Mouse (Mus musculus): ENCODE results near the gene Ppp1r12b. TPM values are rescaled to one million over a fixed set of nuclear protein-coding genes. Genes with fewer than 3 reads are reported as not detected.

The Ppp1r12b gene
- polyA plus RNA-seq, 1 experiment = 22.2 TPM

DNA sequence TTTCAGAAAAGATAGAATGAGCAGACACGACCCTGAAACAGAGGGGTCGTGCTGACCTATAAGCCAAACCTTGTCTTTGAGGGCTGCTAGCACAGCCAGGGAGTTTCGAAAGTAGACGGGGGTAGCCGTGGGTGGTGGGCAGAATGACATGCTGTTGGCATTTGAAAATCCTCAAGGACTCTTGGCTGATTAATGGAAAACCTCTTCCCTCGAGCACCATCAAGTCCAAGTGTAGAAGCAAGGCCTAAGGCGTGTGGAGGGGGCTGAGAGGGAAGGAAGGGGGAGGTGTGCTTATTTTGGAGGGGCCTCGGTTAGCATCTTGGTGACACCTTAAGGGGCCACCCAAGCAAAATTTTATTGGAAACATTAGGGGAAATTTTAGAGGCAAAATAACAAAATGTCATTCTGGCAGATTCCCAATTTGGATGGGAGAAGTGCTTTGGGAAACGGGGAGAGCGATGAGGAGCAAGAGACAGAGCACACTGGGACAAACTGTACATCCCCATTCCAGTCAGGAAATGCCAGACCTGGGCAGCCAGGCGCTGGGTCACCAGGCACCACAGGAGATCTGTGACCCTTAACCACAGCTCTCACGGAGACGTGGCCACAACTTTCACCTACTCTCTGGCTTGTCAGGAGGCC lies 200.1 kb downstream of the Ppp1r12b start:
- Histone ChIP-seq H3K4me3 (replicated peaks; ENCODE audit: insufficient read depth, low read depth, low read length) (no peak overlapping the region), H3K27me3 (ENCODE audit: control insufficient read depth, insufficient read depth, low read length) (no peaks in the 10 kb centered on the region), H3K27ac (ENCODE audit: insufficient read depth, low read length) (peak overlapping the region; percentile 39), H3K4me1 (ENCODE audit: control insufficient read depth, insufficient read depth, low read length) (peaks cover 61% of the 10 kb centered on the region)
- WGBS = 41% methylated on average over 13 of the region's 13 CpGs
- no peak for DNase-seq
- no peak for TF ChIP-seq POLR2A (IDR thresholded peaks at IDR 0.05; ENCODE audit: borderline replicate concordance, insufficient read depth, low read length)
- TF ChIP-seq CTCF (IDR thresholded peaks at IDR 0.05; ENCODE audit: borderline replicate concordance, insufficient read depth, low read depth, low read length) = no peak

DNA sequence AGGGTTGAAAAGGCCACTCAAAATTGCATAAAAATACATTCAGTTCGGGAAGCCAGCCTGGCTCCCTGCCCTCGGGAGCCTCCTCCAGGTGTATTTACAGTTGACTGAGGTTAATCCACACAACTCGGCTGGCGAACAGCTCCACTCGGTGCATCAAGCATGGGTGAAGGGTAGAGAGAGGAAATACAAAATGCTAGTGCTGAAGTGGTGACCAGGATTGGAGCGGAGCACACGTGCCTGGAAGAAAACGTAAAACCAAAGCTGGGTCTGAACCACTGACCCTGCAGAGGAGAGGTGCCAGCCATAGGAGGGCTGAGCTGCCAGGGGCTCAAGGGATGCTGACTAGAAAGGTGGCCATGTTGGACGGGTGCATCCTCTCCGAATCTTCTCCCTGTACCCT lies 200.9 kb downstream of the Ppp1r12b start:
- 51% methylated on average over 10 of the region's 10 CpGs for WGBS
- no peaks in the 10 kb centered on the region for H3K27me3 ChIP-seq (ENCODE audit: control insufficient read depth, insufficient read depth, low read length)
- no peak for TF ChIP-seq POLR2A (IDR thresholded peaks at IDR 0.05; ENCODE audit: borderline replicate concordance, insufficient read depth, low read length)
- TF ChIP-seq CTCF (IDR thresholded peaks at IDR 0.05; ENCODE audit: borderline replicate concordance, insufficient read depth, low read depth, low read length) = no peak
- DNase-seq = no peak
- H3K27ac ChIP-seq (ENCODE audit: insufficient read depth, low read length) = no peak overlapping the region
- peaks cover 60% of the 10 kb centered on the region for H3K4me1 ChIP-seq (ENCODE audit: control insufficient read depth, insufficient read depth, low read length)
- no peak overlapping the region for H3K4me3 ChIP-seq (replicated peaks; ENCODE audit: insufficient read depth, low read depth, low read length)

DNA sequence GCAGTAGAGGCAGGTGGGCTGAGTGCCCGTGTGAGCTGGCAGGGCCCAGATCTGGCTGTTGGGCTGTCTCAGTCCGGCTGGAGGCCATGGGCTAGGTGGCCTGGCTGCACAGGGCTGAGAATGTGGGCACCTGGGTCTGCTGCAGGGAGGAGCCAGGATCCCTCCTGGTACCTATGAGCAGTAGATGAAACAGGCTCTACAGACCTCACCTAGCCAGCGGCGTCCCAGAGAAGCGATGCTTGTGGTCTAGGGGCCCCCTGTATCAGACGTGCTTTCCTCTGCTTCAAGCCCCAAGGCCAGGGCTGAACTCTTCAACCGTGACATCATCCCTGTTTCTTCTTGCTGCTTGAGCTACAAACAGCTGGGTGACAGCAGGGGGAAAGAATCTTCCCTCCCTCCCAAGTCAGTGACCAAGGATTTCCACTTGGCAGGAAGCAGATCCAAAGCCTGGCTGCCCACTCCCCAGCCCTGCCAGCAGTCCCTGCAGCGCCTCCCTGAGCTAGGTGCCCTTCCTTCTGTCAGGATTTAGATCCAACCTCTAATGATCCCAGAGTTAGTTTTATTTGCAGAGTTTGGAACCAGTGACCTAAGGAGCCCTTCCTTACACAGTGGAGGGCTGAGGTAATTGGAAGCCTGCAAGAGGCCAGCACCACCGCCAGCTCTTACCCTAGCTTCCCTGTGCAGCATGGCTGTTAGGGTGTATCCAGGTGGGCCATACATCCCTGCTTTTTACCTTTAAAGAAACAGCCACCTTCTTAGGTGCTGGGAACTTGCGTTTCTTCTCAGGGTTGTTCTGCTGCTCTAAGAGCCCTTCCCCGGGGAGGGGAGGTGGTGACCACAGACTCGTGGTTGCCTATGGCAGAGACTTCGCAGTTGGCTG lies 201.8 kb downstream of the Ppp1r12b start:
- no peak overlapping the region for H3K4me3 ChIP-seq (replicated peaks; ENCODE audit: insufficient read depth, low read depth, low read length)

DNA sequence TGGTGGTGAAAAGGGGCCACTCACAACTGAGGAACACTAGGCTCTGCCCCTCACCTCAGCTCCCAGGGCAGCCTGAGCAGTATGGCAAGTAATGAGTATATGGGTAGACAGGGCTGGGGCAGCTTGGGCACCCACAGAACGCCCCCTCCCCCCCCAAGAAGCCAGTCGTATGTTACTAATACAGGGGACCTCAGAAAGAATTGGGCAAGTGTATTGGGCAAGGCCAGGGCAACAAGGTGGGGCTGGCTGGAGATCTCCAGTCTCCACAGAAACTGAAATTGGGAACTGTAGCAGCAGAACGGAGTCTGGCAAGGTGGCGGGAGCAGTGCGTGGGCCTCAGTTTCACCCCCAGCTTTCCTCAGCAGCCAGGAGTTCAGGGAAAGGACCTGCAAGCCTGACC lies 203.3 kb downstream of the Ppp1r12b start:
- Histone ChIP-seq H3K27ac (ENCODE audit: insufficient read depth, low read length) (no peak overlapping the region), H3K27me3 (ENCODE audit: control insufficient read depth, insufficient read depth, low read length) (no peaks in the 10 kb centered on the region), H3K4me1 (ENCODE audit: control insufficient read depth, insufficient read depth, low read length) (peaks cover 49% of the 10 kb centered on the region), H3K4me3 (replicated peaks; ENCODE audit: insufficient read depth, low read depth, low read length) (no peak overlapping the region)
- no peak for TF ChIP-seq CTCF (IDR thresholded peaks at IDR 0.05; ENCODE audit: borderline replicate concordance, insufficient read depth, low read depth, low read length)
- no peak for TF ChIP-seq POLR2A (IDR thresholded peaks at IDR 0.05; ENCODE audit: borderline replicate concordance, insufficient read depth, low read length)
- DNase-seq = no peak
- 69% methylated on average over 5 of the region's 5 CpGs for WGBS

More for the DNA sequence above, 201.8 kb downstream of the Ppp1r12b start:
- Histone ChIP-seq H3K4me1 (ENCODE audit: control insufficient read depth, insufficient read depth, low read length) (peaks cover 55% of the 10 kb centered on the region), H3K27ac (ENCODE audit: insufficient read depth, low read length) (peak overlapping the region; percentile 55), H3K27me3 (ENCODE audit: control insufficient read depth, insufficient read depth, low read length) (no peaks in the 10 kb centered on the region)
- 36% methylated on average over 13 of the region's 13 CpGs for WGBS
- no peak for TF ChIP-seq CTCF (IDR thresholded peaks at IDR 0.05; ENCODE audit: borderline replicate concordance, insufficient read depth, low read depth, low read length)
- peak; percentile 57 to 63 for DNase-seq

DNA sequence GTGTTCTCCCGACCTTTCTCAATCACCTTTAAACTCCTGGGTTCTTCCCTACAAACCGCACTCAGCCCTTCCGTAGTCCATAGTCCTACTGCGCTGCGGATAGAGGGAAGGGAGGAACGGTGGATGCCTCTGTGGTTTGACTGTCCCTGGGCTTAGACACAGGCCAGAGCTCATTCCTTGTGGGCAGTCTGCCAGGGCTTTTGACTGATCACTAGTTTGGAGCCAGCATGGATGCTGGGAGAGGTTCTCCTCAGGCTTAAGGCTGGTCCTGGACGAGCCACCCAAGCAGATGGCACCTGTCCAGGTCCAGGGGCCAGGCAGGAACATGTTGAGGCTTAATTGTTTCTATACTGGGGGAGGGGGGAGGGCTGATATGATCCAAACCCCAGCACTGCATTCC lies 205.9 kb downstream of the Ppp1r12b start:
- Histone ChIP-seq H3K4me1 (ENCODE audit: control insufficient read depth, insufficient read depth, low read length) (peaks cover 26% of the 10 kb centered on the region), H3K27me3 (ENCODE audit: control insufficient read depth, insufficient read depth, low read length) (no peaks in the 10 kb centered on the region), H3K4me3 (replicated peaks; ENCODE audit: insufficient read depth, low read depth, low read length) (no peak overlapping the region), H3K27ac (ENCODE audit: insufficient read depth, low read length) (no peak overlapping the region)
- no peak for TF ChIP-seq POLR2A (IDR thresholded peaks at IDR 0.05; ENCODE audit: borderline replicate concordance, insufficient read depth, low read length)
- 22% methylated on average over 7 of the region's 7 CpGs for WGBS
- peak; percentile 78 to 84 for DNase-seq

DNA sequence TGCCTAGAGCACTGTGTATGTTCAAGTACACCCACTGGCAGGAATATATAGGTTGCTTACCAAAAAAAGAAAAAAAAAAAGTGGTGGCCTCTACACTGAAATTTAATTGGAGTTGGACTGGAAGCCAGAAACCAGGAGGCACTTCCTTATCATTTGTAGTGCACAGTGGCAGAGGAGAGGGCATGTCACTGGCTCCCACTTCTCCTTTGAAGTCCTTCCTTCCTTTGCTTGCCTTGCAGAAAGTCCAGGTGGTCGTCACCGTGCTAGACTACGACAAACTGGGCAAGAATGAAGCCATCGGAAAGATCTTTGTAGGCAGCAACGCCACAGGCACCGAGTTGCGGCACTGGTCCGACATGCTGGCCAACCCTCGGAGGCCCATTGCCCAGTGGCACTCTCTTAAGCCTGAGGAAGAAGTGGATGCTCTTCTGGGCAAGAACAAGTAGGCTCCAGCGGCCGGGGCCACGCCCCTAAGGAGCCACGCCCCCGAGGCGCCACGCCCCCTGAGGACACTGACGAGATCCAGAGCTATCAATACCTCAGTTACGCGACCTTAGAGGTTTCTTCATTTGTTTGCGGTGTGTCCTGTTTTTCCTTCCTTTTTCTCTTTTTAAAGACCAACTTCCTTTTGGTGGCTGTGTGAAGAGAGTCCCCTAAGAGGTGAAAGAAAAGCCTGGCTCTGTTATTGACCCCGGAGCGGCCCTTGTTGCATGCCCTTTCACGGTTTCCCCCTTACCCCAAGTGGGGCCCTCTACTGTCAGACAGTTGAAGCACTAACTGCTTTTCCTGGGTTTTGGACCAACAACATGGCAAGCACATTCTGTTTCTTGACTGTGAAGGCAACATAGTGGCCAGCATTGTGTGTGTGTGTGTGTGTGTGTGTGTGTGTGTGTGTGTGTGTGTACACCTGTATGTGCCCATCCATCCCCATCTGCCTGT lies 208.2 kb downstream of the Ppp1r12b start:
- no peak overlapping the region for H3K27ac ChIP-seq (ENCODE audit: insufficient read depth, low read length)
- WGBS = 40% methylated on average over 23 of the region's 23 CpGs
- H3K4me1 ChIP-seq (ENCODE audit: control insufficient read depth, insufficient read depth, low read length) = peaks cover 9% of the 10 kb centered on the region
- DNase-seq = no peak
- no peak overlapping the region for H3K4me3 ChIP-seq (replicated peaks; ENCODE audit: insufficient read depth, low read depth, low read length)
- TF ChIP-seq CTCF (IDR thresholded peaks at IDR 0.05; ENCODE audit: borderline replicate concordance, insufficient read depth, low read depth, low read length) (no peak), POLR2A (IDR thresholded peaks at IDR 0.05; ENCODE audit: borderline replicate concordance, insufficient read depth, low read length) (no peak)
- no peaks in the 10 kb centered on the region for H3K27me3 ChIP-seq (ENCODE audit: control insufficient read depth, insufficient read depth, low read length)

DNA sequence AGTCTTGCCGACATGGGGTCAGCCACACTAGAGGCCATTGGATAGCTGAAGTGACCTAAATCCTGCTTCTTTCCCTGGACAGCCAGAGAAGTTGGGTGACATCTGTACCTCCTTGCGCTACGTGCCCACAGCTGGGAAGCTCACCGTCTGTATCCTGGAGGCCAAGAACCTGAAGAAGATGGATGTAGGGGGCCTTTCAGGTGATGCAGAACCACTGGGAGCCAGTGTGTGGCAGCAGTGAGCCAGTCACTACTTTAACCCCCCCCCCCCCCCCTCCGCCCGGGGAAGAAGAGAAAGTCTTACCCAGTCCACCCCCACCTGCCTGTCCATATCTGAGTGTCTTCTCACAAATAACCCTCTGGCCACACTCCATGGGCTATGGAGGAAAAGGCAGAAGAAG lies 210.1 kb downstream of the Ppp1r12b start:
- TF ChIP-seq CTCF (IDR thresholded peaks at IDR 0.05; ENCODE audit: borderline replicate concordance, insufficient read depth, low read depth, low read length) = peak; percentile 63
- no peak for TF ChIP-seq POLR2A (IDR thresholded peaks at IDR 0.05; ENCODE audit: borderline replicate concordance, insufficient read depth, low read length)
- no peaks in the 10 kb centered on the region for H3K27me3 ChIP-seq (ENCODE audit: control insufficient read depth, insufficient read depth, low read length)
- no peak overlapping the region for H3K4me3 ChIP-seq (replicated peaks; ENCODE audit: insufficient read depth, low read depth, low read length)
- H3K27ac ChIP-seq (ENCODE audit: insufficient read depth, low read length) = no peak overlapping the region
- peaks cover 9% of the 10 kb centered on the region for H3K4me1 ChIP-seq (ENCODE audit: control insufficient read depth, insufficient read depth, low read length)
- whole genome bisulfite sequencing = 48% methylated on average over 5 of the region's 6 CpGs
- DNase-seq = no peak
